Mouse (Mus musculus): ENCODE measurements around the gene Dvl3.

DNA sequence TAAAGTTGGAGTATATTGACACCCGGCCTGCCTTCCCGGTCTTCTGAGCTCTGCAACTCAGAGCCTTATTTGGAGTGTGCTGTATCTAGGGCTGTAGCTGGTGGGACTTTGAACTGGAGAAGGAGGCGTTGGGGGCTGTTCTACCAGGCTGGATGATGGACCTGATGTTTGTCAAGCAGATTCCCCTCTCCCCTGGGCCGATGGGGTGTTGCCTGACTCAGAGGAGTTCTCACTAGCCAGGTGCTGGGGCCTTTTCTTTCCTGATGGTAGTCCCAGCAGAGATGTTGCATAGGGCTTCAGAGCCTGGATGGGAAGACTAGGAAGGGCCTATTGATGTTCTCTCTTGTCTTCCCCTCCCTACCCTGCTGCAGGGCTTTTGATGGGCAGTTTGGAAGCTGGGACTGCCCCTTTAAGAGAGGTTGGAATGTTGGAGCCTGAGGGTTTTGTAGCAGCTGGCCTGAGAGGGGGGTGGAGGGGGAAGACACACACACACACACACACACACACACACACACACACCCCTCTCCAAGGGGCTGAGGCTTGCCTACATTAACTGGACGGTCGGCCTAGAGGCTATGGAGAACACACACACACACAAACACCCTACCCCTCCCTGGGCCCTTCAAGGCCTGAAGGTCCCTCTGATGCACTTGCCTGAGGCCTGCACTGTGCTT, 1.1 kb downstream of the Dvl3 start:
- TF ChIP-seq POLR2A (IDR thresholded peaks at IDR 0.05; ENCODE audit: control insufficient read depth, extremely low read depth, insufficient read depth, low read length, poor library complexity) (no peak), CTCF (IDR thresholded peaks at IDR 0.05; ENCODE audit: borderline replicate concordance, control insufficient read depth, extremely low read depth, insufficient read depth, low read length, poor library complexity) (no peak)

Measured in thymus, adult 2 months (tissue).